Comparison of ENCODE assay signal across 8 mouse cellular contexts in genomic region chr9:72638951-72639842, GRCm38 (mm10). TPM values are rescaled to one million over a fixed set of nuclear protein-coding genes. Genes with fewer than 3 reads are reported as not detected.
DNase-seq lines count a peak whose midpoint lies in the region; ATAC-seq and TF ChIP-seq lines count a peak whose summit lies in the region.

No protein-coding gene starts in this region.

- TF ChIP-seq CTCF in forebrain, postnatal 0 days (IDR thresholded peaks at IDR 0.05; ENCODE audit: low read depth) = no peak
- TF ChIP-seq CTCF in liver, embryonic 14.5 days (IDR thresholded peaks at IDR 0.05; ENCODE audit: low read depth) = no peak

- peak overlapping the region; percentile 50 for H3K4me2 ChIP-seq in forebrain, postnatal 0 days (ENCODE audit: low read depth)
- H3K4me2 ChIP-seq in liver, embryonic 14.5 days (ENCODE audit: low read depth) = peak overlapping the region; percentile 73

- peak overlapping the region; percentile 47 for H3K9ac ChIP-seq in forebrain, postnatal 0 days
- H3K9ac ChIP-seq in liver, embryonic 14.5 days (replicated peaks) = peak overlapping the region; percentile 61

- intact Hi-C loops in heart, postnatal 36 days (cut with DNase I) = loop anchor here (10.0 kb wide), 1 partner anchor 246 kb away; no protein-coding TSS in a partner anchor

- H3K27me3 ChIP-seq in heart, embryonic 10.5 days (ENCODE audit: insufficient read depth, poor library complexity, severe bottlenecking) = no peaks in the 10 kb centered on the region
- H3K27me3 ChIP-seq in forebrain, postnatal 0 days (ENCODE audit: insufficient read depth, low read length) = no peaks in the 10 kb centered on the region
- H3K27me3 ChIP-seq in liver, embryonic 14.5 days (ENCODE audit: control insufficient read depth, insufficient read depth, low read length) = no peaks in the 10 kb centered on the region

- no peak for TF ChIP-seq EP300 in liver, embryonic 14.5 days (IDR thresholded peaks at IDR 0.05; ENCODE audit: low read depth)

- no peaks in the 10 kb centered on the region for H3K36me3 ChIP-seq in heart, embryonic 10.5 days
- no peaks in the 10 kb centered on the region for H3K36me3 ChIP-seq in forebrain, postnatal 0 days (ENCODE audit: insufficient read depth)
- H3K36me3 ChIP-seq in liver, embryonic 14.5 days (replicated peaks; ENCODE audit: control insufficient read depth, insufficient read depth, low read depth) = no peaks in the 10 kb centered on the region

- 51% methylated on average over 9 of the region's 9 CpGs for WGBS in heart, embryonic 10.5 days
- WGBS in forebrain, postnatal 0 days = 34% methylated on average over 9 of the region's 9 CpGs
- 60% methylated on average over 9 of the region's 9 CpGs for WGBS in liver, embryonic 14.5 days (ENCODE audit: insufficient replicate concordance)

- H3K4me3 ChIP-seq in heart, embryonic 10.5 days = peak overlapping the region; percentile 55
- peak overlapping the region; percentile 24 for H3K4me3 ChIP-seq in forebrain, postnatal 0 days (ENCODE audit: low read depth, low read length)
- peak overlapping the region; percentile 44 to 50 for H3K4me3 ChIP-seq in liver, embryonic 14.5 days (ENCODE audit: insufficient read depth in 1 of 2, low read depth in 2 of 2, low read length in 2 of 2)

- H3K4me1 ChIP-seq in heart, embryonic 10.5 days = peaks cover 31% of the 10 kb centered on the region
- H3K4me1 ChIP-seq in forebrain, postnatal 0 days (ENCODE audit: insufficient read depth) = peaks cover 8% of the 10 kb centered on the region; the same call in 1 of the 2 replicates
- H3K4me1 ChIP-seq in liver, embryonic 14.5 days (replicated peaks; ENCODE audit: control insufficient read depth in 2 of 2, insufficient read depth in 2 of 2, low read length in 1 of 2) = peaks cover 10 to 14% of the 10 kb centered on the region in 2 experiments

- peak overlapping the region; percentile 96 for H3K27ac ChIP-seq in heart, embryonic 10.5 days
- peak overlapping the region; percentile 86 for H3K27ac ChIP-seq in forebrain, postnatal 0 days (ENCODE audit: low read depth, low read length)
- peak overlapping the region; percentile 73 for H3K27ac ChIP-seq in liver, embryonic 14.5 days

- no peaks in the 10 kb centered on the region for H3K9me3 ChIP-seq in heart, embryonic 10.5 days
- no peaks in the 10 kb centered on the region for H3K9me3 ChIP-seq in forebrain, postnatal 0 days (ENCODE audit: low read length)
- no peaks in the 10 kb centered on the region for H3K9me3 ChIP-seq in liver, embryonic 14.5 days (ENCODE audit: control insufficient read depth, low read length)

- ATAC-seq in forebrain, postnatal 0 days = peak; percentile 88
- peak; percentile 65 for ATAC-seq in liver, embryonic 14.5 days (ENCODE audit: insufficient read depth)

- DNase-seq in heart, embryonic 10.5 days (ENCODE audit: low spot score) = no peak
- DNase-seq in heart, postnatal 36 days = no peak
- peak; percentile 57 for DNase-seq in WW6 (ENCODE audit: low read depth, low spot score)
- DNase-seq in forebrain, postnatal 0 days = peak; percentile 78
- DNase-seq in liver, embryonic 14.5 days (ENCODE audit: low read depth in 3 of 3, low spot score in 3 of 3) = no peak
- DNase-seq in retina, postnatal 7 days (ENCODE audit: low read depth, low spot score) = peak; percentile 24
- DNase-seq in right cerebral cortex, postnatal 10 days (ENCODE audit: low spot score in 2 of 2) = no peak
- DNase-seq in left cerebral cortex, adult 9 months (ENCODE audit: low spot score in 2 of 2) = no peak

RNA-seq across cellular contexts. Expression of gene Nedd4, which starts 22.9 kb away (rescaled TPM):
- polyA plus RNA-seq in heart, embryonic 10.5 days (2016; fragmentation: Nextera tagmentation; extraction: Ambion mirVana) = 515 and 584 TPM in 2 replicates
- 100 to 1,000 TPM; 366 to 383 TPM for total RNA-seq in heart, postnatal 36 days (2021)
- 391 and 472 TPM in 2 replicates for total RNA-seq in forebrain, postnatal 0 days (2014; rRNA removed)
- polyA plus RNA-seq in forebrain, postnatal 0 days (2015; fragmentation: Nextera tagmentation; extraction: Ambion mirVana) = 180 and 278 TPM in 2 replicates
- polyA plus RNA-seq in liver, embryonic 14.5 days (2012; rRNA removed) = 63.8 and 87.8 TPM in 2 replicates
- polyA plus RNA-seq in liver, embryonic 14.5 days (2014; fragmentation: Nextera tagmentation; extraction: Ambion mirVana) = 86.9 and 98.6 TPM in 2 replicates

Comparison
In these comparisons a context has a peak if more than half of its experiments do, and no peak if none do; other contexts are left out.
1. DNase-seq: peak in WW6 (single experiment), forebrain, postnatal 0 days (single experiment) and retina, postnatal 7 days (single experiment); none in heart, embryonic 10.5 days (single experiment), heart, postnatal 36 days (0 of 2), liver, embryonic 14.5 days (0 of 3), right cerebral cortex, postnatal 10 days (0 of 2) and left cerebral cortex, adult 9 months (0 of 2).
2. Peak in every context shown above with its lines, with median percentiles within 50 percentile points of each other: H3K27ac ChIP-seq and H3K4me3 ChIP-seq.